In the genomic region with DNA sequence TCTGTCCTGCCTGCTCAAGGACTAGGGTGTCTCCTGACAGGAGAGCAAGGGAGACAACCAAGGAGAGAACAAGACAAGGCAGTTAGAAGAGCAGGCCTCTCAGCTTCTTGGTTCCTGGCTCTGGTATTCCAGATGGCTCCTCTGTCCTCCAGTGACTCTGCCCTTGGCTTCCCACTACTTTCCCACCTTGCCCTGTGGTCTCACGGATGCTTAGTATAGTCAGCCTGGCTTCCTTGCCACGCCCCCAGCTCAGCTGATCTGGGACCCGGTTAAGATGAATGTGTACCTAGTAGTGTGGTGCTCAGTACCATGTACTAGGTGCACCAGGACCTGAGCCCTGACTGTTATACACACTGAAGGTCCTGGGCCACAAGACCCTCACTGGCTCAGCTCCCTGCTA, we compare ENCODE assay signal across 10 mouse cellular contexts.
DNase-seq lines count a peak whose midpoint lies in the region; ATAC-seq and TF ChIP-seq lines count a peak whose summit lies in the region.
"Had no signal": no experiment of that assay in that cellular context is flagged by ENCODE, and none has a peak within 500 bp of the region (broad histone marks: within the 10 kb centered on the region; RNA-seq: fewer than 3 reads in every experiment).

No protein-coding gene starts in this region.

- H3K27ac ChIP-seq in hindbrain, embryonic 10.5 days = peak overlapping the region; percentile 50; the same call in 1 of the 2 replicates
- no peak overlapping the region for H3K27ac ChIP-seq in hindbrain, embryonic 11.5 days (ENCODE audit: low read depth, low read length)
- H3K27ac ChIP-seq in lung, embryonic 15.5 days = peak overlapping the region; percentile 31; the same call in 1 of the 2 replicates
- 0 out of 2 replicates have a peak overlapping the region, but pooled peaks have one; percentile 9 for H3K27ac ChIP-seq in hindbrain, postnatal 0 days
- peak overlapping the region; percentile 31; the same call in 1 of the 2 replicates for H3K27ac ChIP-seq in stomach, postnatal 0 days (replicated peaks)

- 67% methylated on average over 3 of the region's 3 CpGs for WGBS in hindbrain, embryonic 10.5 days
- WGBS in hindbrain, embryonic 11.5 days = 79% methylated on average over 3 of the region's 3 CpGs
- 72% methylated on average over 3 of the region's 3 CpGs for whole genome bisulfite sequencing in lung, embryonic 15.5 days
- WGBS in hindbrain, postnatal 0 days = 68% methylated on average over 3 of the region's 3 CpGs
- 62% methylated on average over 3 of the region's 3 CpGs for WGBS in stomach, postnatal 0 days

- H3K4me1 ChIP-seq in hindbrain, embryonic 10.5 days (replicated peaks) = peaks cover 41% of the 10 kb centered on the region
- H3K4me1 ChIP-seq in hindbrain, embryonic 11.5 days (replicated peaks; ENCODE audit: control insufficient read depth, insufficient read depth, low read length) = no peaks in the 10 kb centered on the region
- peaks cover 30% of the 10 kb centered on the region for H3K4me1 ChIP-seq in lung, embryonic 15.5 days
- no peaks in the 10 kb centered on the region for H3K4me1 ChIP-seq in hindbrain, postnatal 0 days (ENCODE audit: insufficient read depth, low read length)
- H3K4me1 ChIP-seq in stomach, postnatal 0 days (replicated peaks; ENCODE audit: control insufficient read depth, insufficient read depth) = peaks cover 7% of the 10 kb centered on the region; the same call in 1 of the 2 replicates

- no peak overlapping the region for H3K4me3 ChIP-seq in hindbrain, embryonic 10.5 days
- no peak overlapping the region for H3K4me3 ChIP-seq in hindbrain, embryonic 11.5 days (ENCODE audit: low read depth, low read length)
- H3K4me3 ChIP-seq in lung, embryonic 15.5 days = no peak overlapping the region
- H3K4me3 ChIP-seq in hindbrain, postnatal 0 days (ENCODE audit: low read length) = no peak overlapping the region
- no peak overlapping the region for H3K4me3 ChIP-seq in stomach, postnatal 0 days (ENCODE audit: low read depth, low read length)

- H3K36me3 ChIP-seq in hindbrain, embryonic 10.5 days = peaks cover 10% of the 10 kb centered on the region
- H3K36me3 ChIP-seq in hindbrain, embryonic 11.5 days (ENCODE audit: control insufficient read depth, insufficient read depth, low read length) = no peaks in the 10 kb centered on the region
- no peaks in the 10 kb centered on the region for H3K36me3 ChIP-seq in lung, embryonic 15.5 days
- no peaks in the 10 kb centered on the region for H3K36me3 ChIP-seq in hindbrain, postnatal 0 days (ENCODE audit: insufficient read depth, low read length)
- no peaks in the 10 kb centered on the region for H3K36me3 ChIP-seq in stomach, postnatal 0 days (ENCODE audit: control insufficient read depth, insufficient read depth, low read length)

- no peaks in the 10 kb centered on the region for H3K9me3 ChIP-seq in hindbrain, embryonic 10.5 days
- H3K9me3 ChIP-seq in hindbrain, embryonic 11.5 days (ENCODE audit: control insufficient read depth, low read length) = no peaks in the 10 kb centered on the region
- H3K9me3 ChIP-seq in lung, embryonic 15.5 days = no peaks in the 10 kb centered on the region
- no peaks in the 10 kb centered on the region for H3K9me3 ChIP-seq in hindbrain, postnatal 0 days (ENCODE audit: low read length)
- no peaks in the 10 kb centered on the region for H3K9me3 ChIP-seq in stomach, postnatal 0 days (ENCODE audit: control insufficient read depth, low read length)

- TF ChIP-seq EP300 in stomach, postnatal 0 days (optimal IDR thresholded peaks at IDR 0.05) = no peak

- peaks cover 73% of the 10 kb centered on the region for H3K27me3 ChIP-seq in hindbrain, embryonic 10.5 days (ENCODE audit: insufficient read depth, poor library complexity, severe bottlenecking)
- H3K27me3 ChIP-seq in hindbrain, embryonic 11.5 days (ENCODE audit: control insufficient read depth, insufficient read depth, low read length) = peaks cover 3% of the 10 kb centered on the region; the same call in 1 of the 2 replicates
- no peaks in the 10 kb centered on the region for H3K27me3 ChIP-seq in lung, embryonic 15.5 days
- H3K27me3 ChIP-seq in hindbrain, postnatal 0 days (ENCODE audit: insufficient read depth, low read length) = no peaks in the 10 kb centered on the region; the same call in 1 of the 2 replicates
- no peaks in the 10 kb centered on the region for H3K27me3 ChIP-seq in stomach, postnatal 0 days (ENCODE audit: control insufficient read depth, insufficient read depth, low read length)

- no peak overlapping the region for H3K4me2 ChIP-seq in hindbrain, embryonic 11.5 days (replicated peaks; ENCODE audit: low read depth, low read length)
- H3K4me2 ChIP-seq in lung, embryonic 15.5 days = no peak overlapping the region
- H3K4me2 ChIP-seq in hindbrain, postnatal 0 days (ENCODE audit: low read depth, low read length) = no peak overlapping the region
- H3K4me2 ChIP-seq in stomach, postnatal 0 days (replicated peaks; ENCODE audit: low read depth) = no peak overlapping the region

- no peak for TF ChIP-seq CTCF in hindbrain, postnatal 0 days (IDR thresholded peaks at IDR 0.05; ENCODE audit: low read depth)
- TF ChIP-seq CTCF in stomach, postnatal 0 days (IDR thresholded peaks at IDR 0.05; ENCODE audit: low read depth) = no peak

- no peak for ATAC-seq in hindbrain, embryonic 11.5 days (ENCODE audit: low FRiP score)
- ATAC-seq in lung, embryonic 15.5 days (ENCODE audit: borderline replicate concordance, extremely low read depth, low FRiP score, low TSS enrichment) = no peak
- no peak for ATAC-seq in hindbrain, postnatal 0 days
- ATAC-seq in stomach, postnatal 0 days (ENCODE audit: low FRiP score, low TSS enrichment) = no peak

- DNase-seq in hindbrain, embryonic 10.5 days (ENCODE audit: low spot score) = no peak
- no peak for DNase-seq in hindbrain, embryonic 11.5 days (ENCODE audit: low spot score)
- DNase-seq in lung, postnatal 4 days = no peak
- DNase-seq in hindbrain, postnatal 0 days (ENCODE audit: low spot score) = no peak
- no peak for DNase-seq in stomach, postnatal 0 days (ENCODE audit: low spot score)
- no peak for DNase-seq in thymus, postnatal 25 days
- no peak for DNase-seq in spleen, adult 12 weeks (ENCODE audit: low spot score)
- DNase-seq: cerebellum, adult 8-10 months; right cerebral cortex, adult 18-20 months had no signal

- no peak overlapping the region for H3K9ac ChIP-seq in hindbrain, embryonic 11.5 days (ENCODE audit: low read depth, low read length)
- H3K9ac ChIP-seq in lung, embryonic 15.5 days = no peak overlapping the region
- no peak overlapping the region for H3K9ac ChIP-seq in hindbrain, postnatal 0 days (replicated peaks; ENCODE audit: low read length)
- H3K9ac ChIP-seq in stomach, postnatal 0 days (ENCODE audit: low read length) = peak overlapping the region; percentile 23; the same call in 1 of the 2 replicates
